Mouse (Mus musculus) T-helper 17 cell (primary cell): ENCODE results near the gene Tmem175.

Source experiments
- in situ Hi-C, 2 experiments: fragments of 300-600 bp; cut with MboI, MseI; formaldehyde crosslinking; loops; 1 replicate in 1 of 2; 2 replicates in 1 of 2; pipeline ENCODE4 v1.15.1; 2025; ENCODE audit warnings: high pct_unique_total_duplicates in 2 of 2

Gene Tmem175

GRCm38 (mm10) chr5:108629634-108630483, at the start of gene Tmem175, which contains the start of gene Gak:
TSS of gene Tmem175 (plus strand) at chr5:108629770.
TSS of gene Gak (minus strand) at chr5:108629755.
- in situ Hi-C loops, result loop anchor here in 1 of 2 experiments (25.0 kb wide), 1 partner anchor 1307 kb away; no protein-coding TSS in a partner anchor

GRCm38 (mm10) chr5:108581361-108581891, 48.1 kb upstream of the Tmem175 start:
- in situ Hi-C loops, result no loop called here

GRCm38 (mm10) chr5:108599923-108600322, 29.6 kb upstream of the Tmem175 start:
- in situ Hi-C loops, result loop anchor here (25.0 kb wide), 2 partner anchors 1562 to 1687 kb away; partner anchors contain the start of genes Pole (in 1 of the 2) and Pxmp2 (in 1 of the 2)

- in situ Hi-C loops, result loop anchor here (25.0 kb wide), 2 partner anchors 1560 to 1685 kb away; partner anchors contain the start of genes Pole (in 1 of the 2) and Pxmp2 (in 1 of the 2)
Measured at GRCm38 (mm10) chr5:108602537-108602936, 27.0 kb upstream of the Tmem175 start.

GRCm38 (mm10) chr5:108610426-108610825, 19.1 kb upstream of the Tmem175 start:
- in situ Hi-C loops, result loop anchor here (25.0 kb wide), 2 partner anchors 1552 to 1677 kb away; partner anchors contain the start of genes Pole (in 1 of the 2) and Pxmp2 (in 1 of the 2)

GRCm38 (mm10) chr5:108621870-108622269, 7.7 kb upstream of the Tmem175 start:
- in situ Hi-C loops, result loop anchor here (25.0 kb wide), 2 partner anchors 1540 to 1665 kb away; partner anchors contain the start of genes Pole (in 1 of the 2) and Pxmp2 (in 1 of the 2)

- in situ Hi-C loops, result loop anchor here in 1 of 2 experiments (25.0 kb wide), 1 partner anchor 1311 kb away; no protein-coding TSS in a partner anchor
Measured at GRCm38 (mm10) chr5:108626050-108626660, 3.4 kb upstream of the Tmem175 start.

- in situ Hi-C loops, result loop anchor here in 1 of 2 experiments (25.0 kb wide), 1 partner anchor 1308 kb away; no protein-coding TSS in a partner anchor
Measured at GRCm38 (mm10) chr5:108628891-108629633, 508 bp upstream of the Tmem175 start.

GRCm38 (mm10) chr5:108633676-108634075, 4.1 kb downstream of the Tmem175 start:
- in situ Hi-C loops, result loop anchor here in 1 of 2 experiments (25.0 kb wide), 1 partner anchor 1304 kb away; no protein-coding TSS in a partner anchor

GRCm38 (mm10) chr5:108634088-108634487, 4.5 kb downstream of the Tmem175 start:
- in situ Hi-C loops, result loop anchor here in 1 of 2 experiments (25.0 kb wide), 1 partner anchor 1303 kb away; no protein-coding TSS in a partner anchor

GRCm38 (mm10) chr5:108636172-108636571, 6.6 kb downstream of the Tmem175 start:
- in situ Hi-C loops, result loop anchor here in 1 of 2 experiments (25.0 kb wide), 1 partner anchor 1301 kb away; no protein-coding TSS in a partner anchor

GRCm38 (mm10) chr5:108643674-108644073, 14.1 kb downstream of the Tmem175 start:
- in situ Hi-C loops, result loop anchor here in 1 of 2 experiments (25.0 kb wide), 1 partner anchor 1294 kb away; no protein-coding TSS in a partner anchor

- in situ Hi-C loops, result loop anchor here in 1 of 2 experiments (25.0 kb wide), 1 partner anchor 1292 kb away; no protein-coding TSS in a partner anchor
Measured at GRCm38 (mm10) chr5:108645651-108646342, 16.2 kb downstream of the Tmem175 start.

GRCm38 (mm10) chr5:108646343-108646660, 16.7 kb downstream of the Tmem175 start:
- in situ Hi-C loops, result loop anchor here in 1 of 2 experiments (25.0 kb wide), 1 partner anchor 1291 kb away; no protein-coding TSS in a partner anchor

GRCm38 (mm10) chr5:108647311-108647710, 17.7 kb downstream of the Tmem175 start:
- in situ Hi-C loops, result loop anchor here in 1 of 2 experiments (25.0 kb wide), 1 partner anchor 1290 kb away; no protein-coding TSS in a partner anchor

GRCm38 (mm10) chr5:108647820-108648465, 18.4 kb downstream of the Tmem175 start:
- in situ Hi-C loops, result loop anchor here in 1 of 2 experiments (25.0 kb wide), 1 partner anchor 1289 kb away; no protein-coding TSS in a partner anchor

GRCm38 (mm10) chr5:108648937-108649576, 19.5 kb downstream of the Tmem175 start:
- in situ Hi-C loops, result loop anchor here in 1 of 2 experiments (25.0 kb wide), 1 partner anchor 1288 kb away; no protein-coding TSS in a partner anchor

GRCm38 (mm10) chr5:108650341-108650740, 20.8 kb downstream of the Tmem175 start:
- in situ Hi-C loops, result no loop called here
